Mouse (Mus musculus): ENCODE measurements at regions not wholly inside any gene's neighbourhood (a gene's known extent, or its start where the extent isn't known, plus 50 kb on each side); places are given as distances from the start of the nearest gene placed in this dataset.

- H3K4me3 ChIP-seq (ENCODE audit: control insufficient read depth in 1 of 2, insufficient read depth in 1 of 2, low read depth in 2 of 2, low read length in 2 of 2), result no peak overlapping the region
- no peak for TF ChIP-seq MYB (IDR thresholded peaks at IDR 0.05; ENCODE audit: low read depth, low read length)
- no peak for TF ChIP-seq ZC3H11A (IDR thresholded peaks at IDR 0.05; ENCODE audit: low read depth, low read length)
- no peak for TF ChIP-seq TCF12 (IDR thresholded peaks at IDR 0.05; ENCODE audit: low read depth, low read length)
- no peak for TF ChIP-seq CTCF (IDR thresholded peaks at IDR 0.05 in 2 of 3, conservative IDR thresholded peaks at IDR 0.05 in 1 of 3; ENCODE audit: control insufficient read depth in 1 of 3, insufficient read depth in 1 of 3, low read depth in 2 of 3, low read length in 3 of 3, poor library complexity in 1 of 3, severe bottlenecking in 1 of 3)
- no peak for TF ChIP-seq MAFK (IDR thresholded peaks at IDR 0.05; ENCODE audit: borderline replicate concordance, low read depth, low read length)
- TF ChIP-seq USF2 (IDR thresholded peaks at IDR 0.05; ENCODE audit: borderline replicate concordance in 1 of 2, insufficient read depth in 1 of 2, low read depth in 1 of 2, low read length in 2 of 2), result no peak
- no peak for TF ChIP-seq JUND (IDR thresholded peaks at IDR 0.05; ENCODE audit: low read depth, low read length)
- TF ChIP-seq RAD21 (IDR thresholded peaks at IDR 0.05; ENCODE audit: low read depth, low read length), result no peak
- no peak for TF ChIP-seq MAZ (IDR thresholded peaks at IDR 0.05; ENCODE audit: low read depth, low read length)
- TF ChIP-seq BHLHE40 (IDR thresholded peaks at IDR 0.05; ENCODE audit: borderline replicate concordance, low read depth, low read length), result no peak
- no peak for TF ChIP-seq RCOR1 (IDR thresholded peaks at IDR 0.05; ENCODE audit: low read depth, low read length)
- no peak for TF ChIP-seq EP300 (IDR thresholded peaks at IDR 0.05; ENCODE audit: low read depth in 1 of 2, low read length in 2 of 2)
- no peak for TF ChIP-seq USF1 (IDR thresholded peaks at IDR 0.05; ENCODE audit: low read depth, low read length)
- no peak for TF ChIP-seq ZMIZ1 (IDR thresholded peaks at IDR 0.05; ENCODE audit: low read depth, low read length)
- TF ChIP-seq POLR2AphosphoS5 (IDR thresholded peaks at IDR 0.05; ENCODE audit: borderline replicate concordance, low read depth, low read length), result no peak
- no peak for TF ChIP-seq ETS1 (IDR thresholded peaks at IDR 0.05; ENCODE audit: low read depth, low read length)
- no peak for TF ChIP-seq CHD2 (IDR thresholded peaks at IDR 0.05; ENCODE audit: low read length)
- TF ChIP-seq TBP (IDR thresholded peaks at IDR 0.05; ENCODE audit: low read depth, low read length), result no peak
- no peaks in the 10 kb centered on the region for H3K27me3 ChIP-seq (ENCODE audit: control insufficient read depth in 1 of 2, insufficient read depth in 2 of 2, low read length in 2 of 2)
- no peaks in the 10 kb centered on the region for H3K4me1 ChIP-seq (ENCODE audit: control insufficient read depth in 1 of 2, insufficient read depth in 2 of 2, low read length in 2 of 2)
- H3K9ac ChIP-seq (ENCODE audit: control insufficient read depth, low read depth, low read length, poor library complexity, severe bottlenecking), result no peak overlapping the region
- no peak overlapping the region for H3K27ac ChIP-seq (ENCODE audit: control insufficient read depth, low read depth, low read length)
- H3K36me3 ChIP-seq (ENCODE audit: control insufficient read depth in 1 of 2, insufficient read depth in 2 of 2, low read length in 2 of 2), result no peaks in the 10 kb centered on the region
- no peaks in the 10 kb centered on the region for H3K79me2 ChIP-seq (ENCODE audit: control insufficient read depth, insufficient read depth, low read length, poor library complexity)
- no peak for DNase-seq (ENCODE audit: low read depth, low spot score)
- H3K9me3 ChIP-seq (replicated peaks; ENCODE audit: insufficient read depth, low read length), result no peaks in the 10 kb centered on the region
These were observed 56.4 kb upstream of the Adra2c start for GRCm38 (mm10) chr5:35221451-35222305.

GRCm38 (mm10) chr5:35216271-35216670 is 61.8 kb upstream of the Adra2c start:
- no peaks in the 10 kb centered on the region for H3K9me3 ChIP-seq (replicated peaks; ENCODE audit: insufficient read depth, low read length)
- H3K36me3 ChIP-seq (ENCODE audit: control insufficient read depth in 1 of 2, insufficient read depth in 2 of 2, low read length in 2 of 2), result no peaks in the 10 kb centered on the region
- TF ChIP-seq NELFE (IDR thresholded peaks at IDR 0.05; ENCODE audit: low read depth, low read length), result no peak
- TF ChIP-seq GATA1 (IDR thresholded peaks at IDR 0.05; ENCODE audit: low read depth, low read length), result no peak
- no peak for TF ChIP-seq USF1 (IDR thresholded peaks at IDR 0.05; ENCODE audit: low read depth, low read length)
- TF ChIP-seq POLR2A (IDR thresholded peaks at IDR 0.05; ENCODE audit: control insufficient read depth in 1 of 2, insufficient read depth in 1 of 2, low read depth in 1 of 2, low read length in 2 of 2, poor library complexity in 1 of 2), result no peak
- no peak for TF ChIP-seq NRF1 (IDR thresholded peaks at IDR 0.05; ENCODE audit: insufficient read depth, low read depth, low read length, poor library complexity, severe bottlenecking)
- no peak for TF ChIP-seq MEF2A (IDR thresholded peaks at IDR 0.05; ENCODE audit: extremely low read depth, insufficient replicate concordance, low read depth, low read length, poor library complexity, severe bottlenecking)
- no peak for TF ChIP-seq ZC3H11A (IDR thresholded peaks at IDR 0.05; ENCODE audit: low read depth, low read length)
- TF ChIP-seq MAZ (IDR thresholded peaks at IDR 0.05; ENCODE audit: low read depth, low read length), result no peak
- no peak for TF ChIP-seq UBTF (IDR thresholded peaks at IDR 0.05; ENCODE audit: borderline replicate concordance, insufficient read depth, low read depth, low read length)
- no peak for TF ChIP-seq CHD2 (IDR thresholded peaks at IDR 0.05; ENCODE audit: low read length)
- no peak for TF ChIP-seq KAT2A (conservative IDR thresholded peaks at IDR 0.05; ENCODE audit: low read depth, low read length)
- TF ChIP-seq TBP (IDR thresholded peaks at IDR 0.05; ENCODE audit: low read depth, low read length), result no peak
- no peak for TF ChIP-seq JUND (IDR thresholded peaks at IDR 0.05; ENCODE audit: low read depth, low read length)
- TF ChIP-seq TAL1 (IDR thresholded peaks at IDR 0.05; ENCODE audit: low read length), result no peak
- no peak for TF ChIP-seq SMC3 (IDR thresholded peaks at IDR 0.05; ENCODE audit: low read depth, low read length)
- no peak for TF ChIP-seq TCF12 (IDR thresholded peaks at IDR 0.05; ENCODE audit: low read depth, low read length)
- no peak for TF ChIP-seq CHD1 (IDR thresholded peaks at IDR 0.05; ENCODE audit: low read depth, low read length)
- TF ChIP-seq RCOR1 (IDR thresholded peaks at IDR 0.05; ENCODE audit: low read depth, low read length), result no peak
- H3K4me1 ChIP-seq (ENCODE audit: control insufficient read depth in 1 of 2, insufficient read depth in 2 of 2, low read length in 2 of 2), result no peaks in the 10 kb centered on the region
- no peaks in the 10 kb centered on the region for H3K27me3 ChIP-seq (ENCODE audit: control insufficient read depth in 1 of 2, insufficient read depth in 2 of 2, low read length in 2 of 2)
- no peaks in the 10 kb centered on the region for H3K79me2 ChIP-seq (ENCODE audit: control insufficient read depth, insufficient read depth, low read length, poor library complexity)
- no peak overlapping the region for H3K4me3 ChIP-seq (ENCODE audit: control insufficient read depth in 1 of 2, insufficient read depth in 1 of 2, low read depth in 2 of 2, low read length in 2 of 2)
- no peak overlapping the region for H3K9ac ChIP-seq (ENCODE audit: control insufficient read depth, low read depth, low read length, poor library complexity, severe bottlenecking)
- DNase-seq (ENCODE audit: low read depth, low spot score), result no peak
- H3K27ac ChIP-seq (ENCODE audit: control insufficient read depth, low read depth, low read length), result no peak overlapping the region

Measured in MEL (cell line).